Mouse (Mus musculus) spleen, adult 2 months (tissue): Measurements from ENCODE around the gene Ncf1. TPM values are rescaled to one million over a fixed set of nuclear protein-coding genes. Genes with fewer than 3 reads are reported as not detected.

Experiments used
- DNase-seq, 2 experiments: peaks; one replicate each; pipeline versions ENCODE4 v3.0.0 to v3.0.0-alpha.2; 2012 to 2021; ENCODE audit warnings: low spot score in 2 of 2, low read depth in 1 of 2
- H3K27ac ChIP-seq: fragments of 200-500 bp; 2 replicates; pipeline ENCODE4 v1.5.1; 2012; ENCODE audit warnings: low read length, inconsistent platforms; ENCODE audit not compliant: insufficient read depth
- H3K27me3 ChIP-seq: fragments of 200-500 bp; 2 replicates; pipeline ENCODE4 v1.6.1; 2012; ENCODE audit warnings: mild to moderate bottlenecking, moderate library complexity, low read length, inconsistent platforms; ENCODE audit not compliant: control insufficient read depth, insufficient read depth
- H3K36me3 ChIP-seq: fragments of 200-500 bp; 2 replicates; pipeline ENCODE4 v1.6.1; 2012; ENCODE audit warnings: mild to moderate bottlenecking, low read length, inconsistent platforms; ENCODE audit not compliant: control insufficient read depth, insufficient read depth
- H3K4me1 ChIP-seq: fragments of 200-500 bp; 2 replicates; pipeline ENCODE4 v1.6.1; 2011; ENCODE audit warnings: inconsistent platforms; ENCODE audit not compliant: control insufficient read depth, insufficient read depth, insufficient read length
- H3K4me3 ChIP-seq: fragments of 200-500 bp; 2 replicates; pipeline ENCODE4 v1.5.1; 2011; ENCODE audit warnings: mild to moderate bottlenecking, inconsistent platforms; ENCODE audit not compliant: insufficient read depth, insufficient read length; ENCODE audit errors: extremely low read depth
- CTCF ChIP-seq: fragments of 200-500 bp; IDR thresholded peaks from 2 replicates; pipeline ENCODE4 v1.5.1; 2011; ENCODE audit warnings: mild to moderate bottlenecking, inconsistent platforms; ENCODE audit not compliant: insufficient read depth, insufficient read length, insufficient replicate concordance; ENCODE audit errors: extremely low read depth
- POLR2A ChIP-seq: fragments of 200-500 bp; IDR thresholded peaks from 2 replicates; pipeline ENCODE4 v1.6.1; 2011; ENCODE audit warnings: low read depth, low read length, inconsistent platforms
- WGBS: fragments of 180-500 bp; shearing (Covaris S2); methylation state at CpG from one replicate; pipeline ENCODE4 v1.1.7; 2018; 5-methylcytosine and 5-hydroxymethylcytosine counted together
- polyA plus RNA-seq: library from polyadenylated mRNA; depleted of rRNA; stranded (reverse); fragments of >200 nt; gene quantifications from 2 replicates; pipeline ENCODE4 v1.2.3, GENCODE M21; 2012

Gene Ncf1
- polyA plus RNA-seq, 1 experiment = 103 TPM

DNA sequence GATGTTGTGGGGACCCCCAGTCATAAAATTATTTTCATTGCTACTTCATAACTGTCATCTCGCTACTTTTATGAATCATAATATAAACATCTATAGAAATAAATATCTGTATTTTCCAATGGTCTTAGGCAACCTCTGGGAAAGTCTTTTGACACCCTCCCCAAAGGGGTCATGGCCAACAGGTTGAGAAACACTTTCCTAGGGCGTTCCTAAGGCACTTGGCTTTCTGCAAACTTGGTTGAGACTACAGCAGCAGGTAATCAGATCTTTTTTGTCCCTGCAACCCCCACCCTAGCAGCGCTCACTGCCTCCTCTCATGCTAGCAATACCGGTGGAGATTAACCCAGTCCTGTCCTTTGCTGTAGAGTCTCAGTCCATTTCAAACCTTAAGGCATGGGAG, 8.1 kb downstream of the Ncf1 start:
- Histone ChIP-seq H3K27ac (no peak overlapping the region), H3K4me3 (no peak overlapping the region), H3K36me3 (peaks cover 40% of the 10 kb centered on the region), H3K4me1 (peaks cover 8% of the 10 kb centered on the region), H3K27me3 (no peaks in the 10 kb centered on the region)
- no peak for DNase-seq
- WGBS = 66% methylated on average over 4 of the region's 4 CpGs
- TF ChIP-seq POLR2A = no peak
- no peak for TF ChIP-seq CTCF

DNA sequence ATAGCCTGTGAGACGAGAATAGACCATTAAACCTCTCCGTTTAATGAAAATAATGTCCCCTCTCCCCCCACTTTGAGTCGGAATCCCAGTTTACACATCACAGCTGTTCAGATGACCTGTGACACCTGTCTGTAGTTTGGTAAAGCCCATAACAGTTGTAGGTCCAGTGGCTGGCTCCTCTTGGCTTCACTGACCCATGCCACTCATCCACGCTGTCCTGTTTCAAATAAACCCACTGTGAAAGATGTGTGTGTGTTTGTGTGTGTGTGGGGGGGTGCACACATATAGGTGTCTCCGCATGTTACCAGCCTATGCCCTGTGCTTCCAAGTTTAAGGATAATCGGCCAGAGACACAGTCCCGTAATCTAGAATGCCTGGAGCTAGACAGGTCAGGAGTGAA, 11.5 kb downstream of the Ncf1 start:
- WGBS = 90% methylated on average over 7 of the region's 7 CpGs
- no peak for TF ChIP-seq CTCF
- TF ChIP-seq POLR2A = no peak
- H3K4me1 ChIP-seq = peaks cover 15% of the 10 kb centered on the region
- no peak for DNase-seq
- H3K4me3 ChIP-seq = no peak overlapping the region
- peaks cover 19% of the 10 kb centered on the region for H3K36me3 ChIP-seq
- H3K27ac ChIP-seq = no peak overlapping the region
- H3K27me3 ChIP-seq = no peaks in the 10 kb centered on the region

DNA sequence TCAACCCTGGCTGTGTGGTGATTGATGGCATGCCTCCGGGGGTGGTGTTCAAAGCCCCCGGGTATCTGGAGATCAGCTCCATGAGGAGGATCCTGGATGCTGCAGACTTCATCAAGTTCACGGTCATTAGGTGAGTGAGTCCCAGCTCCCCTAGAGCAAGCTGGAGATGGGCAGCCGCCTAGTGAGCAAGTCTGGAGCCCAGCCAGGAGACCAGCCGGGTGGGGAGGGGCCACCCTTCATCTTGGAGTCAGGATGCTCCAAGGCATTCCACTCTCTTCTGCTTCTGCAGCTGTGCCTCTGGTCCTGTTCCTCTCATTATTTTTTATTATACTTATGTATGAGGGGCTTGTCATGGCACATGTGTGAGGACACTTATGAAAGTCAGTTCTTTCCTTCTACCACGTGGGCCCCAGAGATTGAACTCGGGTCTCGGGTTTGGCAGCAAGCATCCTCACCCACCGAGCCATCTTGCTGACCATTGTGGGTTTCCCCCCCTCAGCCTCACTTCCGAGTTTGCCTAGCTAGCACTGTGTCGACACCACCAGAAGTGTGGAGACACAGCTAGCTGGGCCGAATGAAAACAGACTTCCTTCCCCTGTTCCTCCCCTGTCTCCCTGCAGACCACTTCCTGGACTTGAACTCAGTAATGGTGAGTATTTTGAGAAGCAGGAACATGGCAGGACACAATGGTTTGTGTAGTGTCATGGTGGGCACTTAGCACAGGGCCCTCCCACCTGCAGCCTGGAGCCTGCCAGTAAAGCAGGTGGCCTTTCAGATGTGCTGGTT, 15.2 kb downstream of the Ncf1 start:
- TF ChIP-seq POLR2A = no peak
- TF ChIP-seq CTCF = no peak
- DNase-seq = no peak
- 23% methylated on average over 12 of the region's 12 CpGs for WGBS
- Histone ChIP-seq H3K4me3 (no peak overlapping the region), H3K27ac (peak overlapping the region; percentile 49), H3K36me3 (no peaks in the 10 kb centered on the region), H3K27me3 (no peaks in the 10 kb centered on the region), H3K4me1 (peaks cover 12% of the 10 kb centered on the region; the same call in 1 of the 2 replicates)

DNA sequence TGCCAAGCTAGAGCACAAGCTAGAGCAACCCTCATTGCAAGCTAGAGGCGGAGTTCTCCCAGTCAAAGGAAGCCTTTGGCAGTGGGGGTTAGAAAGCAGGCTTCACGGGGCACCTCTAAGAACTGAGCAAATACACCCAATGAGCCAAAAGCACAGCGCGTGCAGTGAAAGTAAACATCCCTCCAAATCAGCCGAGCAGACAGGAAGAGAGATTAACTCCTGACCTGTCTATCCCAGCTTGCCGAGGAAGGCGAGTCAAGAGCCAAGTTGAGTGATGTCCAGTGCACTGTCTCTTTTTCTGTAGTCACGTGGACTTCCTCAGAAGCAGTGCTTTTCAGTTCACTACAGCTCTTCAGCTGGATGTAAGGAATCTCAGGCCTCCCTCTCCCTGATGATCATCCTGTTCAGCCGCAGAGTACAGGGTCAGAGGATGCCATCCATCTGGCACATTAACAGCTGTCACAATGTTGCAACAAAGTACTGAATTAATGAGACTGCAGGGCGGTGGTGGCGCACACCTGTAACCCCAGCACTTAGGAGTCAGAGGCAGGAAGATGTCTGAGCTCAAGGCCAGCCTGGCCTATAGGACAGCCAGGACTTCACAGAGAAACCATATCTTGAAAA, 19.4 kb downstream of the Ncf1 start:
- WGBS = 81% methylated on average over 11 of the region's 11 CpGs
- no peak overlapping the region for H3K27ac ChIP-seq

DNA sequence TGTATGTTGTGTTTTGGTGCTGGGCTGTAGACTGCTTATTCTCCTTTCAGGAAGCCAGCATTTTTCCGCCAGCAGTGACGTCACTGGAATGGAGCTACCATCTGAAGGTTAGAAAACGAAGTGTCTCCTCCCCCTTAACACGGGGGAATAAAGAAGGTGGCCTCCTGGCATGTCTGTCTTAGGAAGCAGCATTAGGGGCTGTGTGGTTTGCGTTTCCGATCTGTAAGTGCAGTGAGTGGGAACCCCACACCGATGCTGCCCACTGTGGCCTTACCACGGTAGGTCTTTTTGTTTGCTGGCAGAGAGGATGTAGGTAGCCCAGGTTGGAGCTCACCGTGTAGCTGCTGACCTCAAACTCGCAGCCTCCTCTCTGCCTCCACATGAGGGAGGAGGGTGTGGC, 22.7 kb downstream of the Ncf1 start:
- 30% methylated on average over 10 of the region's 10 CpGs for WGBS
- Histone ChIP-seq H3K27ac (no peak overlapping the region), H3K4me3 (no peak overlapping the region), H3K36me3 (no peaks in the 10 kb centered on the region; the same call in 1 of the 2 replicates), H3K27me3 (no peaks in the 10 kb centered on the region), H3K4me1 (no peaks in the 10 kb centered on the region; the same call in 1 of the 2 replicates)
- no peak for TF ChIP-seq POLR2A
- TF ChIP-seq CTCF = no peak
- no peak for DNase-seq

More for the DNA sequence above, 19.4 kb downstream of the Ncf1 start:
- no peak overlapping the region for H3K4me3 ChIP-seq
- no peak for DNase-seq
- H3K4me1 ChIP-seq = peaks cover 12% of the 10 kb centered on the region; the same call in 1 of the 2 replicates
- no peaks in the 10 kb centered on the region for H3K27me3 ChIP-seq
- H3K36me3 ChIP-seq = no peaks in the 10 kb centered on the region
- TF ChIP-seq CTCF (no peak), POLR2A (no peak)

DNA sequence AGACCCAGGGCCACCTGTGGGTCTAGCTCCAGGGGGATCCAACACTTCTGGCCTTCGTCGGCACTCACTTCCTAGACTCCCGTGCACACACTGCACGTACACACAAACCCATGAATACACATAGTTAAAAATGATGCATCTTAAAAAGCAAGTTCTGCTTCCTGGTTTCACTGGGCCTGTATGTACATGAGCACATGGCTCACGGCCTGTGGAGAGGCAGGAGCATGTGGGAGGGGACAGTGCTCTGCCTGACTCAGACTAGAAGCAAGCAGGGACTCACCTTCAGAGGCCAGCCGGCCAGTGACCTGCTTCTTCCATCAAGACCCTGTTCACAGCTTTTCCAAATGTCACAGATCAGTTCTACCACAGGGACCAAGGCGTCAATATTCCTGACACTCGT, 35.8 kb downstream of the Ncf1 start:
- no peaks in the 10 kb centered on the region for H3K27me3 ChIP-seq
- no peak for TF ChIP-seq CTCF
- no peak for TF ChIP-seq POLR2A
- H3K36me3 ChIP-seq = peaks cover 6% of the 10 kb centered on the region
- WGBS = 86% methylated on average over 8 of the region's 8 CpGs
- peaks cover 1% of the 10 kb centered on the region; the same call in 1 of the 2 replicates for H3K4me1 ChIP-seq
- DNase-seq = no peak
- H3K27ac ChIP-seq = no peak overlapping the region
- H3K4me3 ChIP-seq = no peak overlapping the region

DNA sequence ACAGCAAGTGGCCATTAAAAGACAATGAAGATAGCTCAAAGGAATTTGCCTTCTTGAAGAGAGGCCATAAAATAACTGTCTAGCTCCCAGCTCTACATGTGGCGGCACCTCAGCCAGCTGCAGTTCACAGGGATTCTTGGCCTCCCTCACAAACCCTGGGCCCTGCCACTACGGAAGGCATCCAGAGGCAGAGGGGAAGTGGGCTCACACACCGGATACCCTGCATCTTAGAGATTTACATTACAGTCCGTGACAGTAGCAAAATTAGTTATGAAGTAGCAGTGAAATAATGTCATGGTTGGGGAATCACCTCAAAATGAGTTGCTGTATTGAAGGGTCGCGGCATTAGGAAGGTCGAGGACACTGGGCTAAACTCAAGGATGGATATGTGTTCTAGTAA, 40.9 kb downstream of the Ncf1 start:
- no peaks in the 10 kb centered on the region; the same call in 1 of the 2 replicates for H3K36me3 ChIP-seq
- H3K27me3 ChIP-seq = no peaks in the 10 kb centered on the region
- H3K4me3 ChIP-seq = no peak overlapping the region
- peak overlapping the region; percentile 14; the same call in 1 of the 2 replicates for H3K27ac ChIP-seq
- 25% methylated on average over 7 of the region's 7 CpGs for WGBS
- peaks cover 8% of the 10 kb centered on the region for H3K4me1 ChIP-seq
- TF ChIP-seq POLR2A = no peak
- TF ChIP-seq CTCF = no peak
- DNase-seq = no peak
